Mouse (Mus musculus) lung, postnatal 0 days (tissue): ENCODE data around the gene Drap1. TPM values are rescaled to one million over a fixed set of nuclear protein-coding genes. Genes with fewer than 3 reads are reported as not detected.

Source experiments
- ATAC-seq: fragments of 200-750 bp; cut with Nextera tagmentation; 2 replicates; pipeline ENCODE4 v1.8.0; 2017; ENCODE audit warnings: moderate library complexity
- DNase-seq: peaks from one replicate; pipeline ENCODE4 v3.0.0-alpha.2; 2016; ENCODE audit warnings: low spot score
- H3K27ac ChIP-seq: fragments of 300-500 bp; sonication (generic); 2 replicates; pipeline ENCODE4 v1.5.1; 2014; ENCODE audit warnings: antibody characterized with exemption, mild to moderate bottlenecking, low read length, mixed read lengths
- H3K27me3 ChIP-seq: fragments of 300-500 bp; sonication (generic); replicated peaks from 2 replicates; pipeline ENCODE4 v1.6.1; 2014; ENCODE audit warnings: low read length, mixed read lengths; ENCODE audit not compliant: insufficient read depth
- H3K36me3 ChIP-seq: fragments of 300-500 bp; sonication (generic); 2 replicates; pipeline ENCODE4 v1.6.1; 2014; ENCODE audit warnings: low read length, mixed read lengths; ENCODE audit not compliant: insufficient read depth
- H3K4me1 ChIP-seq: fragments of 300-500 bp; sonication (generic); 2 replicates; pipeline ENCODE4 v1.6.1; 2014; ENCODE audit warnings: antibody characterized with exemption, low read depth, low read length, mixed read lengths; ENCODE audit not compliant: insufficient read depth
- H3K4me2 ChIP-seq: fragments of 300-500 bp; sonication (generic); replicated peaks from 2 replicates; pipeline ENCODE4 v1.6.1; 2014; ENCODE audit warnings: low read depth, mild to moderate bottlenecking, low read length, moderate library complexity, mixed read lengths
- H3K4me3 ChIP-seq: fragments of 300-500 bp; sonication (generic); 2 replicates; pipeline ENCODE4 v1.5.1; 2014; ENCODE audit warnings: low read depth, low read length
- H3K9ac ChIP-seq: fragments of 300-500 bp; sonication (generic); replicated peaks from 2 replicates; pipeline ENCODE4 v1.6.1; 2014; ENCODE audit warnings: low read depth, mild to moderate bottlenecking
- H3K9me3 ChIP-seq: fragments of 300-500 bp; sonication (generic); 2 replicates; pipeline ENCODE4 v1.6.1; 2016; ENCODE audit warnings: low read length, mixed read lengths
- CTCF ChIP-seq: IDR thresholded peaks from 2 replicates; pipeline ENCODE4 v1.5.1; 2016; ENCODE audit warnings: antibody characterized with exemption, mild to moderate bottlenecking
- EP300 ChIP-seq: IDR thresholded peaks from 2 replicates; pipeline ENCODE4 v1.6.1; 2016; ENCODE audit warnings: antibody characterized with exemption, mild to moderate bottlenecking, control low read depth
- WGBS: fragments of 180-500 bp; shearing (Covaris S2); extraction: QIAGEN DNeasy Blood & Tissue Kit; methylation state at CpG from one replicate; pipeline ENCODE4 v1.1.7; 2014; 5-methylcytosine and 5-hydroxymethylcytosine counted together
- polyA plus RNA-seq: library from polyadenylated mRNA; unstranded; fragments of >200 nt; fragmentation: Nextera tagmentation; extraction: Ambion mirVana; gene quantifications from 2 replicates; pipeline ENCODE4 v1.2.1, GENCODE M21; 2015

Drap1 gene
- polyA plus RNA-seq, 1 experiment from 2014 or later: 379 TPM

- no peak overlapping the region for H3K9ac ChIP-seq
- TF ChIP-seq CTCF (no peak), EP300 (no peak)
- H3K4me2 ChIP-seq: no peak overlapping the region
- no peaks in the 10 kb centered on the region for H3K27me3 ChIP-seq
- peaks cover 22% of the 10 kb centered on the region; the same call in 1 of the 2 replicates for H3K4me1 ChIP-seq
- ATAC-seq (no peak), DNase-seq (peak; percentile 52)
- H3K36me3 ChIP-seq: peaks cover 4% of the 10 kb centered on the region; the same call in 1 of the 2 replicates
- 63% methylated on average over 8 of the region's 8 CpGs for WGBS
- no peaks in the 10 kb centered on the region for H3K9me3 ChIP-seq
- H3K27ac ChIP-seq: no peak overlapping the region
- H3K4me3 ChIP-seq: no peak overlapping the region
Measured at GRCm38 (mm10) chr19:5429806-5430205, 5.0 kb upstream of the Drap1 start.

DNA sequence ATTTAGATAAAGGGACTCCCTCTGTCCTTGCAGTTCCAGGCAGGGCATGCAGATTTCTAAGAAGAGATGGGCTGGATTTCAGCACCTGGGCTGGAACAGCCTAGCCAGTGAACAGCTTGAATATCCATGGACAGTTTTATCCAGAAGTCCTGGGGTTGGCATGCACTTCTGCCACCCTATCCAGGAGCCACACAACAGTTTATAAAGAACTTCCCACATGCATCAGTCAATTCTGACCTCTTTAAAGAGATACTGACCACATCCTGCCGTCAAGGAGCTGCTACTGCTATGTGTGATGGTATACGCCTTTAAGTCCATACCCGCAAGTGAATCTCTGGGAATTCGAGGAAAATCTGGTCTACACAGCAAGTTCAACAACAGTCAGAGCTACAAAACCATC, 4.4 kb upstream of the Drap1 start:
- Histone ChIP-seq H3K27me3 (no peaks in the 10 kb centered on the region), H3K4me2 (no peak overlapping the region), H3K9ac (no peak overlapping the region), H3K4me1 (peaks cover 22% of the 10 kb centered on the region; the same call in 1 of the 2 replicates), H3K9me3 (no peaks in the 10 kb centered on the region), H3K36me3 (peaks cover 4% of the 10 kb centered on the region; the same call in 1 of the 2 replicates), H3K27ac (no peak overlapping the region), H3K4me3 (no peak overlapping the region)
- WGBS: 66% methylated on average over 4 of the region's 4 CpGs
- ATAC-seq (no peak), DNase-seq (no peak)
- no peak for TF ChIP-seq EP300
- TF ChIP-seq CTCF: no peak

DNA sequence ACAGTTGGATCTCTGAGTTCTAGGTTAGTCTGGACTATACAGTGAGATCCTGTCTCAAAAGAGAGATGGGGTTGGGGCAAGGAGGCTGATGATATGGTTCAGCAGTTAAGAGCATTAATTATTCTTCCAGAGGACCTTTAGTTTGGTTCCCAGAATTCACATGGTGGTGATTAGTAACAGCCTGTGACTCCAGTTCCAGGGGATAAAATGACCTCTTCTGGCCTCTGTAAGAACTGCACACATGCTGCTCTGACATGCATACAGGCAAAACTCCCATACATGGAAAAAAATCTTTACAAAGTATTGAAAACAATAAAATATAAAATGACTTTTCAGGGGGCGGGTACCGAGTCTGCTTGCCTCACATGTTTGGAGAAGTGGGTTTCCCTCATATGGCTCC, 3.3 kb upstream of the Drap1 start:
- TF ChIP-seq EP300 (no peak), CTCF (peak; percentile 69)
- Histone ChIP-seq H3K36me3 (peaks cover 4% of the 10 kb centered on the region; the same call in 1 of the 2 replicates), H3K9me3 (no peaks in the 10 kb centered on the region), H3K9ac (no peak overlapping the region), H3K4me2 (no peak overlapping the region), H3K27me3 (no peaks in the 10 kb centered on the region), H3K4me1 (peaks cover 20% of the 10 kb centered on the region), H3K4me3 (no peak overlapping the region), H3K27ac (no peak overlapping the region)
- WGBS: 80% methylated on average over 2 of the region's 2 CpGs
- DNase-seq (peak; percentile 80), ATAC-seq (no peak)

DNA sequence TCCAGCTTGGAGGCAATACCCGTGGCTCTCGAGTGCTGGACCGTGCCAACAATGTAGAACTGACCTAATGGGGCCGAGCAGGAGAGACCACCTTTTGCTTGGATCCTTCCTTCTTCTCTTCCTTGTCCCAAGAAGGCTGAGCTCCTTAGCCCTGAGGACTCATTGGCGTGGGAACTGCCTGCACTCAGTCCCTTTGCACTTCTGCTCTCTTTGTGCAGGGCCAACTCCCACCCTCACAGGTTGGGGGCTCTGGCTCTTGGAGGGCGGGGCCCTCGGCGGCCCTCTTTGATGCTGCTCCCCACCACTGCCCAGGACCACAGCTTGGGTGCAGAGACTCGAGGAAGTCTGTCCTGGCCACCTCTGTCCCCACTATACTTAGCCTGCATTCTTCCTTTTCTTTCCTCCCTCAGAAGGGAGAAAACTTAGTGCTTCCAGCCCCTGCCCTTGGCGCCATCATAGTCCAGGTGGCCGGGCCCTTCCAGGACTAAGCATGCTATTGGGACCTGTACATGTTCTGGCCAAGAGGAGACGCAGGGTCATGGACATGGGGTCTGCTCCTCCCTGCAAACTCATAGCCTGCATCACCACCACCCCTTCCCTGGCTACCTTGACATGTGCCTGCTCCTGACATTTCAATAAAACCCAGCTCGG, 2.0 kb upstream of the Drap1 start:
- peaks cover 10% of the 10 kb centered on the region; the same call in 1 of the 2 replicates for H3K36me3 ChIP-seq
- peaks cover 23% of the 10 kb centered on the region for H3K4me1 ChIP-seq
- 86% methylated on average over 13 of the region's 13 CpGs for WGBS
- no peak overlapping the region for H3K9ac ChIP-seq
- H3K4me2 ChIP-seq: peak overlapping the region; percentile 60; the same call in 1 of the 2 replicates
- TF ChIP-seq EP300: no peak
- no peak for TF ChIP-seq CTCF
- H3K4me3 ChIP-seq: no peak overlapping the region
- H3K9me3 ChIP-seq: no peaks in the 10 kb centered on the region
- no peak overlapping the region for H3K27ac ChIP-seq
- no peaks in the 10 kb centered on the region for H3K27me3 ChIP-seq
- no peak for ATAC-seq
- DNase-seq: no peak

- WGBS: 79% methylated on average over 18 of the region's 18 CpGs
Measured at GRCm38 (mm10) chr19:5425906-5426565, 1.3 kb upstream of the Drap1 start.

GRCm38 (mm10) chr19:5424092-5424781, 542 bp downstream of the Drap1 start:
- H3K4me1 ChIP-seq: peaks cover 25% of the 10 kb centered on the region
- peak overlapping the region; percentile 92 for H3K4me3 ChIP-seq
- peak; percentile 33; the same call in 1 of the 2 replicates for TF ChIP-seq EP300
- peak; percentile 45 for TF ChIP-seq CTCF
- peaks cover 15% of the 10 kb centered on the region; the same call in 1 of the 2 replicates for H3K36me3 ChIP-seq
- peak overlapping the region; percentile 98 for H3K27ac ChIP-seq
- DNase-seq: peak; percentile 96
- WGBS: 3% methylated on average over 27 of the region's 48 CpGs
- ATAC-seq: peak; percentile 80
- peak overlapping the region; percentile 89 for H3K9ac ChIP-seq
- no peaks in the 10 kb centered on the region for H3K9me3 ChIP-seq
- no peaks in the 10 kb centered on the region for H3K27me3 ChIP-seq
- H3K4me2 ChIP-seq: peak overlapping the region; percentile 74

More at GRCm38 (mm10) chr19:5425906-5426565, 1.3 kb upstream of the Drap1 start:
- Histone ChIP-seq H3K27ac (peak overlapping the region; percentile 98), H3K9me3 (no peaks in the 10 kb centered on the region), H3K4me2 (peak overlapping the region; percentile 60), H3K9ac (peak overlapping the region; percentile 82), H3K27me3 (no peaks in the 10 kb centered on the region), H3K4me1 (peaks cover 25% of the 10 kb centered on the region), H3K4me3 (peak overlapping the region; percentile 92), H3K36me3 (peaks cover 11% of the 10 kb centered on the region; the same call in 1 of the 2 replicates)
- ATAC-seq: no peak
- DNase-seq: no peak
- TF ChIP-seq CTCF (no peak), EP300 (no peak)
